Mouse (Mus musculus): ENCODE results near the gene Herc1.

The Herc1 gene

DNA sequence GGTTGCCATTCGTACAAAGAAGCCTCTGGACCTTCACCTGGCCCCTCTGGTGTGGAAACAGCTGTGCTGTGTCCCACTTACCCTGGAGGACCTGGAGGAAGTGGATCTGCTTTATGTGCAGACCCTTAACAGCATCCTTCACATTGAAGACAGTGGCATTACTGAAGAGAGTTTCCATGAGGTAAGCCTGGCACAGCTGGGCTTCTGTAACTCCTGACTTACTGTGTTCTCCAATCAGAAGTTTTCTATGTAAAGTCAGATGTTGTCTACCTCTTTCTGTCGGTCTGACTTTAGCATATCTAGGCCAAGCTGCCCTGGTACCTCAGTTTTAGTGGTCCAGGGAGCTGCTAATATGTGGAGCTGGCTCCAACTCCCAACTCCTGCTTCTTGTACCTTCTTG is 151.0 kb downstream of the Herc1 start:
- DNase-seq (ENCODE audit: low spot score in 2 of 2), result no peak

DNA sequence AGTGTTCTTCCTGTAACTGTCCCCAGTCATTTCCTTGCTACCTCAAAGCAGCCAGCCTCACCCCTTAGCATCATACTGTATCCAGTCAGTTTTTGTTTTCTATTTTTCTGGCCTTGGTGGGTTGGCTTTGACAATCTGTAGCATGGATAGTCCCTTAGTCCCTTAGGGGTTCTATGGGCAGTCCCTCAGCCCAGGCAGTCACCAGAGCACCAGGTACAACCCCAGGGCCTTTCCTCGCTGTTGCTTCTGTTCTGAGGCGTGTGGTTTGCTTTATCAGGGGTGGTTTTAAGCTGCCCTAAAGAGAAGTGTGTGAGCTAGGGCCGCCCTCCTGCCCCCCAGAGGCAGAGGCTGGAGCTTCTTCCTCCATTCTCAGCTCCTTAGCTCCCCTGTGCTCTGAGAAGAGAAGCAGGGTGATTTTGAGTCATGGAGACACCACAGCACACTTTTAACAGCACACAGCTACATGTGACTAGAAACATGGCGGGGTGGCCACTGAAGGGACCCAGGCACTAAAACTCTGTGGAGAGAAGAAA is 153.7 kb downstream of the Herc1 start:
- DNase-seq (ENCODE audit: low spot score in 2 of 2), result no peak

DNA sequence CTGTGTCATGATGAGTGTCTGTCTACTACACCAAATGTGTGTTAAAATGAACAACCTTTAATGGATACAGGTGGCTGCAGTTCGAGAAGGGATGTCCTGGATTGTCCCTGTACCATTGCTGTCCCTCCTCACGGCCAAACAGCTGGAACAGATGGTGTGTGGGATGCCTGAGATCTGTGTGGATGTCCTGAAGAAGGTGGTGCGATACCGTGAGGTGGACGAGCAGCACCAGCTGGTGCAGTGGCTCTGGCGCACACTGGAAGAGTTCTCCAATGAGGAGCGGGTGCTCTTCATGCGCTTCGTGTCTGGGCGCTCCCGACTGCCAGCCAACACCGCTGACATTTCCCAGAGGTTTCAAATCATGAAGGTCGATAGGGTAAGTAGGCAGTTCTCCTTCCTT is 154.3 kb downstream of the Herc1 start:
- DNase-seq (ENCODE audit: low spot score in 2 of 2), result peak in 1 of 2 experiments; percentile 43

DNA sequence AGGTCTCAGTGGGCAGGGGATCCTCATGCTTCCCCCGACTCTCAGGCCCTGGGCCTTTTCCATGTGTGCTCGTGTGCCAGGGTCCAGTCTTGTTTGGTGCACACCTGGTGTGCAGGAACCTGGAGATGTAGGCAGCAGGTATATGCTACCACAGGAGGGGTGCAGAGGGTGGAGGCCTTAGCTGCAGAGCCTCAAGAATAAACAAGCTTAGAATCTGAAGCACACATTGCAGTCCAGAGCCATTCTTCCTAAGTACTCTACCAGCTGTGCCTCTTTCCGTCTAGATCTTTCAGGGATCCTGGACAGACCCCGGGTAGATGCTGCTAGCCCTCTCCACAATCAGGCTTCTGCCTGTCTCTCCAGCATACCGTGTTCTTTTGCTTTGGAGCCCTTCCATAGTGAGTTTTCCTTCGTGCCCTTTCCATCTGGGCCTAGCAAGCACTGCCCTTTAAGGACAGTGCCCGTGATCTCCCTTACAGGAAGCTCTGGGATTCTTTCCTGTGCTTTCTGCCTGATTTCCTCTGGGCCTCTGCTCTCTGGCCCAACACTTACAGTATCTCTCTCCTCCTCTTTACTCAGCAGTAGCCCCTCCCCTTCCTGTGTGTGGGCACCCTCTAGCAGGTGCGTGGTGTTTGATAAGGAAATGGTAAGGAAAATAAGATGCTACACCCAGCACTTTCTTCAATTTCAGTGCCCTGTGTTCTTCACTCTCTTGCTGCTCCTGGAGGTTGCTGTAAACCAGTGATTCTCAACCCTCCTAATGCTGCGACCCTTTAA is 155.1 kb downstream of the Herc1 start:
- no peak for DNase-seq (ENCODE audit: low spot score in 2 of 2)

DNA sequence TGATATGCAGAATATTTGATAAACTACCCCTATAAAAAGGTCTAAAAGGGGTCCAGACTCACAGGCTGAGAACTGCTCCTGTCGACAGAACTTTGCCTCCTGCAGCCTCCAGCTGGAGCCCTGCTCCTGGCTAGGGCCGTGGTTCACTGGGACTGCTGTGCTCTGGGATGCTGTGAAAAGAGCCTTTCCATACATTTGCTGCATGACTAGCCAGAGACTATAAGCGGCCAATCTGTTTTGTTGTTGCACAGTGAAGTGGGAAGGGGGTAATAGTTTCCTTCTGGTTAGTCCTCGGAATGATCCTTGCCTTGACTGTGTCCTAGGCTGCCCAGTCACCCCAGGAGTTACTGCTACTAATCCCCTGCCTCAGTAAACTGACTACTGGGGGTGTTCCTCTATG is 155.8 kb downstream of the Herc1 start:
- DNase-seq (ENCODE audit: low spot score in 2 of 2), result no peak

DNA sequence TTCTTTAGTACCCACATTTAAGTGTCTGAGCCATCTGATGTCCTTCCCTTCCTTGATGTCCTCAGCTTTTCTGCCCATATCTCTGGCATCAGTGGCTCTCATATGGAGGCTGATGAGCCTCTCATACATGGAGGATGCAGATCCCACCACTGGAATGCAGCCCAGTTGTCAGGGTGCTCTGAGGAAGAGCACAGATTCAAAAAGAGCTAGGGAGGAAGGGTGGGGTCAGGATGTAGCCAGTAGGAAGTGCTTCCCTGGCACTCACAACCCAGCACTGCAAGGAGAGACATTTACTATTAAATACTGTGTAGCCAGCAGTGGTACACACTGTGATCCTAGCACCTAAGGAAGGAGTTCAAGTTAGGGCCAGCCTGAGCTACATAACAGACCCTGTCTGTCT is 156.2 kb downstream of the Herc1 start:
- DNase-seq (ENCODE audit: low spot score in 2 of 2), result no peak

DNA sequence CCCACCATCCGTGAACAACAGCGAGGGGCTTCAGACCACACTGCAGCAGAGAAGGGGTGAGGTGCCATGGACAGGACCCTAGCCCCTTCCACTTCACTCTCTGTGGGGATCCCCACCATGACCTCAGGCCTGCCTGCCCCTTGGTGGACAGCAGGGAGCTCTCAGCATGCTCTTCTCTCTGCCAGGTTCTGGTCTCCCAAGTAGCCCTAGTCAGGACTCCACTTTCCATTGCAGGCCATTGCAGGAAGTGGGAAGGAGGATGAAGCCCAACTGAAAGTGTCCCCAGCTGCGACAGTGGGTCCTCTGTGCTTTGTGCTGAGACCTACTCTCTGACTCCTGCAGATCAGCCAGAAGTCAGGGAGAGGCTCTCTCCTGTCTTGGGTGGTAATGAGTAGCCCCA is 157.4 kb downstream of the Herc1 start:
- no peak for DNase-seq (ENCODE audit: low spot score in 2 of 2)

DNA sequence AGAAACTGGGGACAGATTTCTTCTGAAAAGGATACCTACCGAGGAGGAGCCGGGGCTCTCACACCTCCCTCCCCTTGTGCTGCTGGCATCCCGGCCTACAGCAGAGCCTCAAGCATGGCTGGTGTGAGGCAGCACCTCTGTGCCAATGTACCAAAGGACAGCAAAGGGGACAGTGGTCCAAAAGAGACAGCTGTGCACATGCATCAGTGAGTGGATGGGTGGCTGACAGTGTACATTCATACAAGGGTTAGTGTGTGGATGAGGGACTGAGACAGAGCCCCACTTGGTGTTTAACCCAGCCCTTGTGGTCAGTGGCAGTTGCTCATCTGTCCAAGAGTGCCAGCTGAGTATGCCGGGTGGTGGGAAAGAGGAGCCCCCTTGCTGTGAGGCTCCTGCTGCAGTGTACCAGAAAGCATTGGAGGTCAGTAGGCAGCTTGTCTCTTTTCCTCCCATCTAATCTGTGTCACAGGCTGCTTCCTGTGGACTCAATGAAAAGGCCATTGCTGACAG is 158.7 kb downstream of the Herc1 start:
- DNase-seq (ENCODE audit: low spot score in 2 of 2), result no peak

DNA sequence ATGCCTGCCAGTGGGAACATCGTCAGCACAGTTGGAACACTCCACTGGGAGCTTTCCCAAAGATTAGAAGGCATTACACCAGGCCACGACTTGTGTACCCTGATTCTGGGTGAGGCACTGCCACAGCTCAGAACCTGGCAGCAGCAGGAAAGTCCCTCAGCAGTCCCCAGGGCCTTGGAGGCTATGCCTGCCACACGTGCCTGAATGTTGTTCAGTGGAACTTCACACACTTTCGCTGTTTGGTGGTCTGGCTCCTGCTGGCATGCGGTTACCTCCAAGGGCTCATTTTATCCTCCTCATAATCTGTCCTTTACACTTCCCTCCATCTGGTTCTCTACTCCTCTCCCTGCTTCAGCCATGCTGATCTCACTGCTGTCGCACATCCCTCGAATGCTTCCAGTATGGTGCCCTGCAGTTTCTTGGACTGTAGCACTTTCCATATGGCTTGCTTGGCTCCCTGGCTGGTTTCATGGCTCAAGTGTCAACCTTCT is 160.1 kb downstream of the Herc1 start:
- DNase-seq (ENCODE audit: low spot score in 2 of 2), result no peak

DNA sequence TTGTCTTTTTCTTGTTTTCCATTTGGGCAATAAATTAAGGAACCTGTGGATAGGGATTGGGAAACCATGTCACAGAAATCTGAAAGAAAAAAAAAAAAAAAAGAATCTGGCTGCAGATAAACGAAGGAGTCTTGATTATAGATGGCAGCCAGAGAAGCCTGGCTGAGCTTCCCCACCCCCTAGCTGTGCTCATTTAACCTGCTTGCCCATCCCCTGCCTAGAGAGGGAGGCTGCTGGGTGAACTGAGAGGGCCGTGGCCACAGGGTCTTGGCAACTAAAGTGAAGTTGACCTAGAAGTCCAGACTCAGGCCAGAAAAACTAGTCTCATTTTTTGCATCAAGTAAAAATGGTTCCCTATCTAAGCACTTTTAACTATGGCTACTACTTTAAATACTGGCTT is 160.7 kb downstream of the Herc1 start:
- DNase-seq (ENCODE audit: low spot score in 2 of 2), result no peak

DNA sequence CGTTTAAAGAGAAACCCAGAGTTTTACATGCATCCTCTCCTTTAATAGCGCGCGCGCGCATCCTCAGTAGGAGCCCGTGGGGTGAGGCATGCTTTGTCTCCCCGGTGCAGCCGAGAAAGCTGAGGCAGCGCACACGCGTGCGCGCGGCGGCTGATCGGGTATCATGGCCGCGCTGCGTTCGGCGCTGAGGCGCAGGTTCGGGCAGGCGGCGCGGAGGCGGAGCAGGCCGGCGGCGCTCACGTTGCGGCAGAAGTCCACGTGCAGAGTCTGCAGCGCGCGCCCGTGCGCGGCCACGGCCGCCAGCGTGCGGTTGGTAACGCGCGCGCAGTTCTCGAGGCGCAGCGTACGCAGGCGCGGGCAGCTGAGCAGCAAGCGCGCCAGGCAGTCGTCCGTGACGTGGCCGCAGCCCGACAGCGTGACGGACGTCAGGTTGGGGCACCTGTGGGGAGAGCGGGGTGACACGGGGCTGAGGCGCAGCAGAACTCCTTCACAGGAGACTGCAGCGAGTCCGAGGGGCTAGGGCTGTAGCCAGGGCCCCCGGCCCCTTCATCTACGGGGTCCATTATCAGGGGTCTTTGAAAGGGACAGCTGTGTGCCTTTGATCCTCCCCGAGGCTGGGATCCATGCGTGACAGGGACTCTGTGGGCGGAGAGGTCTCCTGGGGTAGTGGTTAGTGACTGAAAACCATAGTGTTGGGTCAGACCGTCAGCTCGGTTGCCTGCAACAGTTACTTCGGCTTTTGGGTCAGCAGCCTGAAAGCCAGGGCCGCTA is 161.5 kb downstream of the Herc1 start:
- peak; percentile 89 to 91 for DNase-seq (ENCODE audit: low spot score in 2 of 2)

DNA sequence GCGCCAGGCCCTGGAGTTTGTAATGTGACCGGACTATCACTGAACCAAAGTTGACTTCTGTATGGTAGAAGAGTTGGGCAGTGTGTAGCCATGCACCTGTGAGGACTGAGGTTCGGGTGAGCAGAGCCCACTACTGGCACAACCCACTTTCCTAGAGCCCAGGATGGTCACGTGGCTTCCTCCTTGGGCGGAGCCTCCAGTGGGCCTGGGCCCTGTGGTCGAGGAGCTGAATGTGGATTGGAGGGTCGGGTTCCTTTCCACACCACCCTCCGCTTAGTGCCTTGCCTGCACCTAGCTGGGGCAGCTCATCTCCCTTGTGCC is 162.1 kb downstream of the Herc1 start:
- peak; percentile 74 to 82 for DNase-seq (ENCODE audit: low spot score in 2 of 2)

DNA sequence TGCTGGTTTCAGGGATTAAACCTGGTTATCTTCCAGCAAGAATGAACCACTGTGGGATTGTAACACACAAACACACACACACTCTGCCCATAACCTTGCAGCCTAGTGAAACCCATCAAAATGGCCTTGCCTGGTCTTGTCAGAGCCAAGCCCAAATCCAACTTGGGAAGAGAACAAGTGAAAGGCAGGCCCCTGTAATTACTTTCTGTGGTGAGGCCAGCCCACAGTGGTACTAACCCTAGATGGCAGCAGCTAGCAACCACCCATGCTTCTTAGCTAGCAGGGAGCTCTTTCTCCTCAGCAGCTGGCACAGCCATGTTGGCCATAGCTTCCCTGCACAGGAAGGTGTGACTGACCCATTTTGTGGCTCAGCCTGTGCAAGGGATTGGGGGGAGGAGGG is 162.9 kb downstream of the Herc1 start:
- DNase-seq (ENCODE audit: low spot score in 2 of 2), result no peak

DNA sequence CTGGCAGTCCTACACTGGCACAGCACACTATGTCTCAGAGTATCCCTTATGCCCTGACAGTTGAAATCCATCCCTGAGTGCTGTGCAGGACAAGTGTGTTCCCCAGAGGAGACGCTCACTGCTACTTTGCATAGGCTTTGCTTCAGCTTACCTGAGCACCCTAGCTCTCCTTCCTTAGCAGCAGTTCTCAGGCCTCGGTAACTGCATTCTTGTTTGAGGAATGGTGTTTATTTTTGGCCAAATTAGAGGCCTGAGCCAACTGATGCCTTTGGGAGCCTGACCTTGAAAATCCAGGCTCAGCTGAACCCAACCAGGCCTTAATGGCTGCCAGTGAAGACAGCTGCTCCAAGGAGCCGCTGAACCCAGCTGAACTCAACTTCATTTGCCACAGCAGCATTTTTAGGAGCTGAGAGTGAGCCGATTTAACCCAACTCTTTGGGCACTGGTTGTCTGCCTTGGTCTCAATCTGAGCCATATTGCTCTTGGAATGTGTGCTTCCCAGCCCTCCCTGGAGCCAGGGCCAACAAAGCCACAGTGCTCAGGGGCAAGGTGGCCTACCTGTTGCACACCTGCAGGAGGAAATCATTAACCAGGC is 163.5 kb downstream of the Herc1 start:
- DNase-seq (ENCODE audit: low spot score in 2 of 2), result no peak

DNA sequence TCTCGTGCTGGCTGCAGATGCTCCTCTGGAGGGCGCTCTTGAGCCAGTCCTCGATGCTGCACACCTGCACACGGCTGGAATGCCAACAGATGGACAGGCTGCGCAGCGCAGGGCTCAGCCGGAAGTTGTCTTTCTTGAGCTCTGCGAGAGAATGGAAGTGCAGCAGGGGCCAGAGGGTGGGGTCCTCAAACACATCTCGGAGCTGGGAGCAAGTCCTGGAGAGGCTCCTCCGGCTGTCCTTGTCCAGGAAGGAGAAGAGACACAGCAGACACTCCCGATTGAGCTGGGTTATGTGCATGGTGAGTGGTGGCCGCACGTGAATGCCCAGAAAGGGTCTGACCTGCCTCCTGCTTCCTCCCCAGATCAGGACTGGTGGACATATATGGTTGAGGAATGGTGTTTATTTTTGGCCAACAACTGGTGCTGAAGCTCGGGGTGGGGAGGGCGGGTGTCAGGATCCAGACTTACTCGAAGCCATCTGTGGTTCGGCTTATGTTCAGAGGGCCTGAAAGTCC is 164.1 kb downstream of the Herc1 start, which contains the start of gene Fbxl22:
TSS of gene Fbxl22 (minus strand) at position 338 of the 515 bp plus-strand sequence.
- peak in 1 of 2 experiments; percentile 51 for DNase-seq (ENCODE audit: low spot score in 2 of 2)

DNA sequence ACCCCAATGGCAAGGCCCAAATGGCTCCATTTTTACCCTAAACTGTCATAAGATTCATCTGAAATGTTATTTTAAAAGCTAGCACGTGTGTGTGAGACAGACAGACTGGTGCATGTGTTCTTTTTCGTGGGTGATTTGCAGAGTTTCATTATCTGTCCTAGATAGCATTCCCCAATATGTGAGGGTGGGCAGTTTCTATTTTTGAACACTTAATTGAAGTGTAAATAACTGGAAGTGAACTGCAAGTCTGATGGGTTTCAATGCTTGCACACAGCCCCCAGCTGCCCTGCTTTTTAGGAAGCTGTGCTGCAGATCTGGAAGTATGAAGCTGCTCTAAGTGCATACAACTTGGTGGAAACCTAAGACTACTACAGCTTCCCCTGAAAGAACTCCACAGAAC is 164.9 kb downstream of the Herc1 start:
- DNase-seq (ENCODE audit: low spot score in 2 of 2), result no peak

DNA sequence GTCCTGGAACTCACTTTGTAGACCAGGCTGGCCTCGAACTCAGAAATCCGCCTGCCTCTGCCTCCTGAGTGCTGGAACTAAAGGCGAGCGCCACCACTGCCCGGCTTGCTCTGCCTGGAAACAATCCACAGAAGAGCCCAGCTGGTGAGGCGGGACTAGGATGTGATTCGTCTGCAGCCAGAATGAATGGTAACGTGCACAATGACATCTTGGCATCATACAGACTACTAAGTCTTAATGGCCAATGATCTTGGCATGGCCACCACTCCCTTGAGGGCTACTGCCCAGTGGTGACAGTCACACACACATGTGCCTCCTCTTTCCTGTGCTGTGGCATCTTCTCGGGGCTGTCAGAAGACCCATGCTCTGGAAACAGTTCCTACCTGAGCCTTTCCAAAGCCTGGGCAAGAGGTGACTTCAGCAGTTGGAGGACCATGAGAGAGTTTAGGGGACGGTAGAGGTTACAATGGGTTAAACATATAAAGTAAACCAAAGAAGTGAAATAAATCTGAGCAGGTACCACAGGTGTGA is 165.5 kb downstream of the Herc1 start:
- no peak for DNase-seq (ENCODE audit: low spot score in 2 of 2)

DNA sequence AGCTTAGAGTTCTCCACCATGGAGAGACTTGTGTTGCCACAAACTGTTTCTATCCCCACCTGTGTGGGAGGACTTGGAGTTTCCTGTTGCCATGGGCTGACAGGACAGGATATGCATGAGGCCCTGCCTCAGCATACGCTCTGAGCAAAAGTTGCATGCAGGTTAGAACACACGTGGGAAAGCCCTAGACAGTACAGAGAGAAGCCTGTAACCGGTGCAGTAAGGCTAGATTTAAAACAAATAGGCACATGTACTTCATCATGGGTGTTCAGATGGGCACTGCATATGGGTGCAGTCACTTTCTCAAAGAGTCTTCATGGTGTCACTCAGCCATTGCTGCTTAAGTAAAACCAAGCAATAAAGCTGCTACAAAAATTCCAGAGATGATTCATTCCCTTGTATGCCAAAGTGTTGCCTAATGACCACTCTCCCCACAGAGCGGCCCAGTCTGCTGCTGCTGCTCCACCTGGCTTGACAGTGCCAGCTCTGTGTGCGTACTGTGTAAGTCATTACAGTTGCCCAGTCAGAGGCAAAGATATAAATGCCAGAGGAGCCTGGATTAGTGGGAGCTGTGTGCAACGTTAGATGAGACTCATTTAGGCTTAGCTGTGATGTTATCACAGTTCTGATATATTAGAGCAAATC is 166.2 kb downstream of the Herc1 start:
- no peak for DNase-seq (ENCODE audit: low spot score in 2 of 2)

DNA sequence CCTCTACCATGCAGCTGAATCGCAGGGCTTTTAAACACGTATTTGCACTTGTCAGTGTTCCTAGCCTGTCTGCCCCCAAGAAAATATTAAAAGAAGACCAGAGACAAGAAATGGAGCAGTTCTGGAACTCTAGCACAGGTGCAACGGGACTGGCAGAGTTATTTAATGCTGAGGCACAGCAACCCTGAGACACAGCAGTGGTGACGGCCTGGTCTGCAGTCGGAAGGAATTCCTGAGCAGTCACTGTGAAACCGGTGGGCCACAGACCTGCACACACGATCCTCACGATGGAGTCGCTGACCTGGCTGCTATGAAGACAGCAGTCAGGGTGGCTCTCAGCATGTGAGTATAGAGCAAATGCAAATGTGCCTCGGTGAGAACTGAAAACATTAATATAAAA is 167.5 kb downstream of the Herc1 start:
- DNase-seq (ENCODE audit: low spot score in 2 of 2), result no peak

DNA sequence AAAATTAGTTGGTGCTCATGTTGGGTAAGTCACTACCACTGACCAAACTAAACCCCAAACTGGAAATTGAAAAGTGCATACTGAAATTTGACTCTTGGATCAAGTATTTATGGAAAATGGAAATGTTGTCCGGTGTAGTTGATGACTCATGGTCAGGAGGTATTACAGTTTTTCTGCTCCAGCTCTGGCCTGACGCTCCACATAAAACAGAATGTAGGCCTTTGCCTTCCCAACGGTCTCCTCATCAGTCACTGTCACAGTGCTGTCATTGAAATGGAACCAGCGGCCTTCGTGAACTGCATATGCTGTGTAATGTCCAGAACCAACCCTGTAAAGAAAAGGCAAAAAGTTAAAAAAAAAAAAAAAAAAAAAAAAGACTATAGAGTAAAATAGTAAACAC is 168.0 kb downstream of the Herc1 start:
- no peak for DNase-seq (ENCODE audit: low spot score in 2 of 2)

DNA sequence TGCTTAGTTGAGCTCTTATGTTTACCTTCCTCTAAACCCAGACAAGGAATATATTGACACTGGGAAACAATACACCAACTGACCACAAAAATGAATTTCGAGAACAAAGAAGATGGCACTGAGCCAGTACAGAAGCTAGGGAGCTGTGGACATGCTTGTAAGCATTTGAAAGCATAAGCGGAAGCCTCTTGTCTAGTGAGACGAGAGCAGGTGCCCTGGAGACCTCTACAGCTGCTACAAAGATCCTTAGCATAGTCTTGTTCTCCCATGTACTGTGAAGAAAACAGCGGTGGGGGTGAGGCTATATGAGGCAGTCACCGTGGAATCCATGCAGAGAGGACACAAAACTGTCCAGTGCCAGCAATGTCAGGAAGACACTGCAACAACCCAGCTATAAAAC is 168.7 kb downstream of the Herc1 start:
- no peak for DNase-seq (ENCODE audit: low spot score in 2 of 2)
